15 mouse cellular contexts compared by ENCODE assay signal in genomic region chr16:95415372-95415771, GRCm38 (mm10).
"Had no signal": no experiment of that assay in that cellular context is flagged by ENCODE, and none has a peak within 500 bp of the region (broad histone marks: within the 10 kb centered on the region; RNA-seq: fewer than 3 reads in every experiment).

No protein-coding gene starts in this region.

- H3K4me3 ChIP-seq: megakaryocyte, embryonic 14.5 days; midbrain, embryonic 12.5 days; midbrain, embryonic 15.5 days; neural tube, embryonic 12.5 days; stomach, embryonic 15.5 days had no signal

- H3K36me3 ChIP-seq: midbrain, embryonic 12.5 days; midbrain, embryonic 15.5 days; neural tube, embryonic 12.5 days; stomach, embryonic 15.5 days had no signal

- H3K4me1 ChIP-seq: midbrain, embryonic 12.5 days; midbrain, embryonic 15.5 days; neural tube, embryonic 12.5 days; stomach, embryonic 15.5 days had no signal

- ATAC-seq: midbrain, embryonic 15.5 days had no signal

- H3K9ac ChIP-seq: lung, embryonic 14.5 days; midbrain, embryonic 12.5 days; midbrain, embryonic 15.5 days; neural tube, embryonic 12.5 days; stomach, embryonic 15.5 days had no signal

- DNase-seq: lung, adult 18-20 months; lung, embryonic 14.5 days; lung, postnatal 14 days; lung, postnatal 36 days; right cerebral cortex, postnatal 14 days; thymus, adult 2 months; thymus, postnatal 25 days; thymus, postnatal 4 days had no signal

- H3K4me2 ChIP-seq: lung, embryonic 14.5 days; midbrain, embryonic 12.5 days; midbrain, embryonic 15.5 days; neural tube, embryonic 12.5 days; stomach, embryonic 15.5 days had no signal

- H3K27ac ChIP-seq: macrophage; midbrain, embryonic 12.5 days; midbrain, embryonic 15.5 days; neural tube, embryonic 12.5 days; stomach, embryonic 15.5 days; stomach, postnatal 0 days had no signal

- H3K27me3 ChIP-seq: megakaryocyte, embryonic 14.5 days; midbrain, embryonic 15.5 days; neural tube, embryonic 12.5 days; stomach, embryonic 15.5 days had no signal

- H3K9me3 ChIP-seq: megakaryocyte, embryonic 14.5 days; midbrain, embryonic 12.5 days; midbrain, embryonic 15.5 days; neural tube, embryonic 12.5 days; stomach, embryonic 15.5 days had no signal
